Mouse (Mus musculus) cerebellum, adult 9-10 months (tissue): ENCODE data around the gene Psmb2.

ENCODE experiments used
- DNase-seq: peaks from one replicate; pipeline ENCODE4 v3.0.0; 2022

The Psmb2 gene

GRCm38 (mm10) chr4:126732531-126733380 is 55.3 kb downstream of the Psmb2 start:
- DNase-seq, result no peak

- DNase-seq, result no peak
Observed at GRCm38 (mm10) chr4:126734001-126734603, 56.7 kb downstream of the Psmb2 start.

GRCm38 (mm10) chr4:126734700-126735381 is 57.4 kb downstream of the Psmb2 start:
- DNase-seq, result no peak

- DNase-seq, result no peak
Observed at GRCm38 (mm10) chr4:126735382-126736000, 58.1 kb downstream of the Psmb2 start.

GRCm38 (mm10) chr4:126736001-126736414 is 58.6 kb downstream of the Psmb2 start, which contains the start of gene Tfap2e:
Gene Tfap2e, minus strand, starts transcription at chr4:126736240.
- DNase-seq, result no peak

GRCm38 (mm10) chr4:126739966-126740676 is 62.7 kb downstream of the Psmb2 start:
- DNase-seq, result no peak

- peak; percentile 88 for DNase-seq
Observed at GRCm38 (mm10) chr4:126741448-126741847, 64.0 kb downstream of the Psmb2 start.

GRCm38 (mm10) chr4:126742976-126743375 is 65.5 kb downstream of the Psmb2 start:
- no peak for DNase-seq

- DNase-seq, result no peak
Observed at GRCm38 (mm10) chr4:126743713-126744112, 66.3 kb downstream of the Psmb2 start.

GRCm38 (mm10) chr4:126744831-126745230 is 67.4 kb downstream of the Psmb2 start:
- peak; percentile 70 for DNase-seq

- DNase-seq, result peak; percentile 73
Observed at GRCm38 (mm10) chr4:126745506-126746193, 68.2 kb downstream of the Psmb2 start.

GRCm38 (mm10) chr4:126746194-126746840 is 68.9 kb downstream of the Psmb2 start:
- peak; percentile 42 for DNase-seq

GRCm38 (mm10) chr4:126748381-126748780 is 71.0 kb downstream of the Psmb2 start:
- peak; percentile 67 for DNase-seq

GRCm38 (mm10) chr4:126749553-126749952 is 72.1 kb downstream of the Psmb2 start:
- no peak for DNase-seq

GRCm38 (mm10) chr4:126750046-126750683 is 72.7 kb downstream of the Psmb2 start:
- peak; percentile 85 for DNase-seq

- peak; percentile 63 for DNase-seq
Observed at GRCm38 (mm10) chr4:126750863-126751555, 73.6 kb downstream of the Psmb2 start.

GRCm38 (mm10) chr4:126751556-126752023 is 74.2 kb downstream of the Psmb2 start:
- DNase-seq, result peak; percentile 77

GRCm38 (mm10) chr4:126752024-126752607 is 74.7 kb downstream of the Psmb2 start:
- peak; percentile 78 for DNase-seq

GRCm38 (mm10) chr4:126752608-126753141 is 75.2 kb downstream of the Psmb2 start:
- no peak for DNase-seq
